Mouse (Mus musculus) liver, adult (tissue): Measurements from ENCODE around the gene Cnot2.

Source experiments
- GATA4 ChIP-seq: IDR thresholded peaks from 2 replicates; pipeline ENCODE4 v1.6.1; 2014; ENCODE audit warnings: mild to moderate bottlenecking, low read length; ENCODE audit not compliant: insufficient replicate concordance

Gene Cnot2

DNA sequence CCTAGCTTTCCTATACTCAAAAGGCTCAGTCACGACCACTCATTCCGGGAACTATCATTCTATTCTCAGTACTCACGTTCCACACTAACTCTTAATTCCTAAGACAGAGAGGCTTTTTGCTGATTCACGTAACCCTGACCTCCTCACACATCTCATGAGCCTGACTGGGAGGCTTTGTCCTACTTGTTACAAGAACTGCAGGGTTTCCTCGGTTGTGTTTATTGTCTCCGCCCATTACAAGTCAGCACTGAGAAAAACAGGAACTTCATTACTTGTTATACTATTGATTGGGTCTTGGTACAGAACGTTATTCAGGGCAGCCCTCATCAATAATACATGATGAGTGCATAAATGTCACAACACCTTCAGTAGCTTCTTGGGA, 68.1 kb downstream of the Cnot2 start:
- TF ChIP-seq GATA4, result no peak

GRCm38 (mm10) chr10:116512521-116513253, 68.6 kb downstream of the Cnot2 start:
- no peak for TF ChIP-seq GATA4

DNA sequence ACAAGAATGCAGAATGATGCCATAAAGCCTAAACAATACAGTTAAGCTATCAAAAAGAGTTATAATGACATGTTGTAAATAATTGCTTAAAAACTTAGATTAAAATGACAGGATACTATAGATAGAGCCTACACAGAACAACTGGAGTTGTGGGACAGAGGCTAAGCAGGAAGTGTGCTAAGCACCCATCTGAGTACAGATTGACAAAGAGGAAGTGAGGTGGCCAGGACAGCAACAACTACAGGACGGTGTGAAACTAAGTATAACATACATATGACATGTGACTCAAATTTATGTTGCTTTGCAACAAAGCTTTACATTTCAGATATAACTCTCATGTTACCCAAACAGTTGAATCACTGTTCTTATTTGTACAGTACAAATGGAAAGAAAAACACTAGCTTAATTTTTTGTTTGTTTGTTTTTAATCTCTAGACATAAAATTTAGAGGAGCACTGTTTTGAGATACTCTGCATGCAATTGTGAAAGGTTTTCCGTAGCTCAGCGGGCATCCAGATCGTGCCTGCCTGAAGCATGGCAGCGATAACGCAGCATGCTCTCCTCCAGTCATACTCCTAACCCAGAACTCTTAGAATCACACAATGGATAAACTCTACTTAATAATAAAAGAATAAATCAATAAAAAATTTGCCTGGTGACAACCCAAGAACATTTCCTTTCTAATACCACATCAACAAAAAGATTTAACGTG, 75.9 kb downstream of the Cnot2 start:
- no peak for TF ChIP-seq GATA4

- no peak for TF ChIP-seq GATA4
Measured at GRCm38 (mm10) chr10:116492768-116493167, 88.5 kb downstream of the Cnot2 start.

GRCm38 (mm10) chr10:116486895-116487747, 94.2 kb downstream of the Cnot2 start:
- TF ChIP-seq GATA4, result no peak

DNA sequence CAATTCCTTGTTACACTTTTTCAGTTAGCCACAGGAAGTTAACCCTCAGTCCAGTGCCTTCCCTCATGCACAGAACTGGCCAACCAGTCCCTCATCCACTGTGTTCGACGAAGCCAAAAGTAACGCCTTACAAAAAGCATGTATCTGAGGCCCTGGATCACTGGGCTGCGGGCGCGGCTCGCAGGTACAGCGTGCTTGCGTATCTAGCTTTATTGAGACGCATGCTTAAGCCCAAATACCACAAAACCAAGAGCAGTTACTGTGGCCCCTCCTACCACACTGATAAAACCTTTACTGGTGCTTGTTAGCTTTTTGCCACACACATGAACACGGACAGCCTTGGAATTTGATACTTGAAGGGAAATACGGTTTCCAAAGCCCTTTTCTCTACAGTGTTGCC, 99.4 kb downstream of the Cnot2 start:
- no peak for TF ChIP-seq GATA4

DNA sequence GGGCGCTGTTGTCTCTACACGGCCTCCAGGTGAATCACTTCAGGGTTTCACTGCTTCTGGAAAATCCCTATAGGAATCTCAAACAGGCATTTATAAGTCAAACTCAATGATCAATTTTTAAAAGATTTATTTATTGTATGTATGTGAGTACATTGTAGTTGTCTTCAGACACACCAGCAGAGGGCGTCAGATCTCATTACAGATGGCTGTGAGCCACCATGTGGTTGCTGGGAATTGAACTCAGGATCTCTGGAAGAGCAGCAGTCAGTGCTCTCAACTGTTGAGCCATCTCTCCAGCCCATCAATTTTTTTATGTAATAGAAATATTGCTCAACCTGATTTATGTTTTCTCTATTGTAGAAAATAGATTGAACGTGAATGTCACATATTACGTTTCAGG, 100.3 kb downstream of the Cnot2 start:
- no peak for TF ChIP-seq GATA4

- no peak for TF ChIP-seq GATA4
Measured at GRCm38 (mm10) chr10:116476559-116476958, 104.8 kb downstream of the Cnot2 start.

DNA sequence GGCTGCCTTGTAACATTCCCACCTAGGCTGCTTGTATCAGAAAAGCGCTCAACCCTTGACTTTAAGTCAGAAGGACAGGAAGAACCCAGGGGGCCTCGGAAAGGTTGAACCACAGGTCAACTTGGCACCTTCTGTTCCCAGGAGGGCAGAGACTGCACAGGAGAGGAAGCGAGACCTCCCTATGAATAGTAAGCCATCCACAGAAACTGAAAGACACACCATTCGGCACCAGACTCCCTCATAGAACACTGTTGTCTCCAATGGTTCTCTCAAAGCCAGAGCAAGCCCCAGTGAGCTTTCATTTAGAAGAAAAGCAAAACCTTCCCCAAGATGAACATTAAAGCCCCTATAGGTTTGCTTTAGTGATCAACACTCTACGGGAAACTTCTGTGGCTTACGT, 105.6 kb downstream of the Cnot2 start:
- no peak for TF ChIP-seq GATA4

- TF ChIP-seq GATA4, result no peak
Measured at GRCm38 (mm10) chr10:116473759-116474549, 107.4 kb downstream of the Cnot2 start, which contains the start of gene Kcnmb4. TSS of gene Kcnmb4 (minus strand) at chr10:116473878.

DNA sequence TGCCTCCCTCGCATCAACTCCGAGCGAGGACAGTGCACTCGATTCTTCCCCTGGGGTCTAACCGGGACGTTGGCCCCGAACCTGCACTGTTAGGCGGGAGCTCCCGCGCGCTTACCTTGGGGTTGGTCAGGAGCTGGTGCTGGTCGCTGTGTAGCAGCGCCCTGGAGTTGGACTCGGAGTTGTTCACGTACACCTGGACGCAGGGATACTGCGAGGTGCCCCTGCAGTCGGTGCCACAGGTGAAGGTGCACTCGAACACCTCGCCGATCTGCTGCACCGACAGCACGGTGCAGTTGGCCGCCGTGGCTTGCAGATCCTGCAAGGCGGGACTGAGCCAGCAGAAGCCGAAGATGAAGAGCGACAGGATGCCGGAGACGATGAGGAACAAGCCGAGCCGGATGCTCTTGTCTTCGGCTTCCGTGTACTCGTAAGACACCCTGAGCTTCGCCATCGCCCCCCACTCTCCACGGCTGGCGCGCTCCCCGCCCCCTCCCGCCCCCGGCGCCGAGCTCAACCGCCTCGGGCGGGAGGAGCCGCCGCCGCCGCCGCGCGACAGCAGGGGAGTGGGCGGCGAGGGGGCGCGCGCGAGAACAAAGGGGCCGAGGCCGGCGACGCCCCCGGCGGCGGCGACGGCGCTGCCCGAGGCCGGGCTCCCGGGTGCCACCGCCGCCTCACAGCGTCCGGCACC, 108.1 kb downstream of the Cnot2 start:
- TF ChIP-seq GATA4, result no peak

- no peak for TF ChIP-seq GATA4
Measured at GRCm38 (mm10) chr10:116472579-116472978, 108.7 kb downstream of the Cnot2 start.

- TF ChIP-seq GATA4, result no peak
Measured at GRCm38 (mm10) chr10:116470306-116470925, 110.9 kb downstream of the Cnot2 start.

GRCm38 (mm10) chr10:116468094-116468493, 113.2 kb downstream of the Cnot2 start:
- TF ChIP-seq GATA4, result no peak
